Mouse (Mus musculus): ENCODE measurements around the gene Vgll2. TPM values are rescaled to one million over a fixed set of nuclear protein-coding genes. Genes with fewer than 3 reads are reported as not detected.
A peak's percentile ranks its signal among the peaks of the same experiment; 100 is the strongest.

Vgll2 gene
- total RNA-seq, 2 experiments from 2014 or later, result 52.9 to 56.3 TPM

GRCm38 (mm10) chr10:52043086-52043485 is 20.8 kb downstream of the Vgll2 start:
- no peak for DNase-seq
- intact Hi-C loops (cut with DNase I; ENCODE audit: low total_unique reads), result no loop called here

- intact Hi-C loops (cut with DNase I; ENCODE audit: low total_unique reads), result no loop called here
- no peak for DNase-seq
Observed at GRCm38 (mm10) chr10:52048287-52048686, 26.0 kb downstream of the Vgll2 start.

GRCm38 (mm10) chr10:52072482-52072881 is 50.2 kb downstream of the Vgll2 start:
- intact Hi-C loops (cut with DNase I; ENCODE audit: low total_unique reads), result loop anchor here (5.0 kb wide), 1 partner anchor 280 kb away; no protein-coding TSS in a partner anchor
- DNase-seq, result peak; percentile 46

Small RNA genes within 50 kb of the gene (microRNA-seq; reads per million reads assigned to microRNA genes)
- gene Gm24084, result 0 reads per million in 2 experiments

Other genes with a start within 250 kb of the Vgll2 start
- under 1 TPM; 0.09 to 0.10 TPM for gene Ros1, start 172.7 kb downstream of the Vgll2 start, total RNA-seq (2021)
- gene Dcbld1, start 211.1 kb downstream of the Vgll2 start, total RNA-seq (2021), result 1 to 10 TPM; 2.5 to 3.2 TPM